Mouse (Mus musculus): Measurements from ENCODE around the gene Dlk1. TPM values are rescaled to one million over a fixed set of nuclear protein-coding genes. Genes with fewer than 3 reads are reported as not detected.
"Not testable (repeated sequence)": the region's sequence is repeated elsewhere in the genome, so short reads cannot be mapped to it uniquely, and the experiment has no call there.

The Dlk1 gene
- total RNA-seq, 2 experiments from 2014 or later: 66.1 to 72.8 TPM

DNA sequence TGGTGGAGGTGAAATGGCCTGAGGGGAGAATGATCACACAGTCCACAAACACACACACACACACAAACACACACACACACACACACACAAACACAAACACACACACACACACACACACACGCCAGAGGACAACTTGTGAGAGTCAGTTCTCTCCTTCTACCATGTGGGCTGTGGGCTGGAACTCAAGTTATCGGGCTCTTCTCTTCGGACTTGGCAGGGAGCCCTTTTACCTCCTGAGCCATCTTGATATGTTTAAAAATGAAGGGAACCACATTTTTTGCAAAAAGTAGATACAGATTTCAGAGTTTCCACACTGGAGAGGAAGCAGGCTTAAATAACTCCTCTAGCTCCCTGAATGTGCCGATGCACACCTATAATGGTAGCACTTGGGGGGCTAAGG is 22.9 kb downstream of the Dlk1 start:
- no peak for DNase-seq

DNA sequence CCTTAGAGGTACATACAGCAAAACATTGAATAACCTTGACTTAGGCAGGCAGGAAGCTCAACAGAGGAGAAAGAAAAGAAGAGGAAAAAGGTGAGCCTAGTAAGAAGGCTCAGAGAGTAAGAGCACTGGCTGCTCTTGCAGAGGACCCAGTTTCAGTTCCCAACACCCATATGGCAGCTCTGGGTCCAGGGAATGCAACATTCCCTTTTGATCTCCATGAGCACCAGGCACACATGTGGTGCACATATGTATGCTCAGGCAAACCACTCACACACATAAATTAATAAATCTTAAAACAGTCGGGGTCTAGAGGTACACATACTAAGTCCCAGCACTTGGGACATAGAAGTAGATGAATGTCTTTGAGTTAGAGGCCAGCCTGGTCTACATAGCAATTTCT is 33.9 kb downstream of the Dlk1 start:
- not testable (repeated sequence) for DNase-seq

DNA sequence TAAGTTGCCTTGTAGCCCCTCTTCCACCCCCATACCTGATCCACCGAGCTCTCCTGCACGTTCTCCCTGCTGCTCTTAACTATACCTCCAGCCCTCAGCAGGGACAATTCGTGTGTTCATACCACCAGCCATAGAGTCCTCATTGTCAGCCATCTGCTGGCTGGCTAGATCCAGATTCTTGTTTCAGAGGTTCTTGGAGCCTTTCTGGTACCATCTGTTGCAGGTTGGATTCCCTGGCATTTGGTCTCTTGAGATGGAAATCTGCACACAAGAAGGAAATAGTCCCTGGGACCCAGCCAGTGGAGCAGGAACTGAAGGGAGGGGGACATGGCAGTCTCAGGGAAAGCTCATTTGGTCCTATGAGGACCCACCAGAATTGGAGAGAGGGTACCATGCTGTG is 39.1 kb downstream of the Dlk1 start:
- DNase-seq: no peak

DNA sequence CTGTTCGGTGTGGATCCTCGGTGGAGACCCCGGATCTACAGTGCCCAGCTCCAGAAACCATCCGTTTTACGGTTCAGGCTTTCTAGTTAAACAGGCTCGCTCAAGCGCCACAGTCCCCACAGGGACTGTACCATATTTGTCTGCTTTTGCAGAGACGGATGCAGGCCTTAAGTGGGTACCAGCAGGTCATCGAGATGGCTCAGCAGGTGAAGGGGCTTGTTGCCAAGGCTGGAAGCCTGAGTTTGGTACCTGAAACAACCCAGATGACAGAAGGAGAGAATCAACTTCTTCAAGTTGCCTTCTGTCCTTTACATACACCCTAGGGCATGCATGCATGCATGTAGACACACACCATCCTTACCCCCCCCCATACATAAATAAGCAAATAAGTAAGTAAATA is 40.8 kb downstream of the Dlk1 start:
- DNase-seq: no peak

DNA sequence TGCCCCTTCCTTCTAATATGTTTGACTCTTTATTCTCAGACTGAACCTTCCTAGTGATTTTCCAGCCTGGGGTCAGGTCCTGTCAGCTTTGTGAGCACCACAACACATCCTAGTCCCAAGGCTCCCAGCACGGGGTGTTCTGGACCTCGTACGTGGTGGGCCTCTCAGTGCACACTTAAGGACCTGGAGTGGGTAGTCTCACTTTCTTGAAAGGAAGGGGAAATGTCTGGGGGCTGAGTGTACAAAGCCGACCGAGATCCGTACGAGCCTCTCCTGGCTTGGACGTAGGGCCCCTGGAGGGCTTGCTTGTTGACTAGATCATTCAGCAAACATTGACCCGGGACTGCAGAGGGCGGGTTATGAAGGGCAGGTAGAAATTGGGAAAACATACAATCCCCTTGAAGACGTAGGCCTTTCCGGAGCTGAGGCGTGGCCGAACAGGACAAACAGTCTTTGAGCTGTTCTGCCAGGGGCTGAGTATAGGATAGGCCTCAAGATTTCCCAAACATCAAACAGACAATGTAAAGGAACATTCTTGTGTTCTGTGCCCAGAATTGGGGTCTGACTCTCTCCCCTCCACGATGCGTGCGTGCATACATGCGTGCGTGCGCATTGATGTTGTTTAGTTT is 42.5 kb downstream of the Dlk1 start:
- DNase-seq: no peak

DNA sequence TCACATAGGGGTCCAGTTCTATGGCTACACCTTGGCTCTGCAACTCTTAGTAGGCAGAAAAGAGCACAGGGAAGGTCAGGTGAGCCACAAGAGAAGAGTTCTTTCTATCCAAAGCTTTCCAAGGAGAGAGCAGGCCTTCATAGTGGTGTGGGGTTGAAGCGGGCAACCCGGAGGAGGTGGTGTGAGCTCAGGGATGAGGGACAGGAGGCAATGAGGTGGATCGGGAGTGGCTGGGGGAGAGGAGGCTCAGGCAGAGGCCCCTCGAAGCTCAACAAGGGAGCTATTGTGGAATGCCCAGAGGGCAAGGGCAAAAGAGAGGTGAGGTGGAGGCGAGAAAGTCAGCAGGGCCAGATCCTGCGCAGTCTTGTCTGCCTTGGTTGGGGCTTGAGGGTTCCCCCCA is 43.8 kb downstream of the Dlk1 start:
- DNase-seq: no peak

DNA sequence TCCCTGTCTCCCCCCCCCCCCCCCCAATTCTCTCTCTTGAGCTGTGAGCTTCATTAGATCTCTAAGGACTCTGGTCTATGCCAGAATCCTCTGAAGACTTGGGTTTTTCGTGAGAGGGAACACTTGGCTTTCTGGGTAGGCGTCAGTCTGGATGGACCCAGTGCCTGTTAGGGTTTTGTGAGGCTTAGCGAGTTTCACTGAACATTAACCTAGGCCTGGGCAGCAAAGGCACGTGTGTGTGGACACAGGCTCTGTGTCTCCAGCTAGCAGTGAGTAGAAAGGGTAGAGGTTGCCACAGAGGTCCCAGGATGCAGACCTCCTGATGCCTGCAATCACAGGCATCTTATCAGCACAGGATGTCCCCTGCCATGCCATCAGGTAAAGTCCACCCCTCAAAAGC is 48.4 kb downstream of the Dlk1 start:
- no peak for DNase-seq

DNA sequence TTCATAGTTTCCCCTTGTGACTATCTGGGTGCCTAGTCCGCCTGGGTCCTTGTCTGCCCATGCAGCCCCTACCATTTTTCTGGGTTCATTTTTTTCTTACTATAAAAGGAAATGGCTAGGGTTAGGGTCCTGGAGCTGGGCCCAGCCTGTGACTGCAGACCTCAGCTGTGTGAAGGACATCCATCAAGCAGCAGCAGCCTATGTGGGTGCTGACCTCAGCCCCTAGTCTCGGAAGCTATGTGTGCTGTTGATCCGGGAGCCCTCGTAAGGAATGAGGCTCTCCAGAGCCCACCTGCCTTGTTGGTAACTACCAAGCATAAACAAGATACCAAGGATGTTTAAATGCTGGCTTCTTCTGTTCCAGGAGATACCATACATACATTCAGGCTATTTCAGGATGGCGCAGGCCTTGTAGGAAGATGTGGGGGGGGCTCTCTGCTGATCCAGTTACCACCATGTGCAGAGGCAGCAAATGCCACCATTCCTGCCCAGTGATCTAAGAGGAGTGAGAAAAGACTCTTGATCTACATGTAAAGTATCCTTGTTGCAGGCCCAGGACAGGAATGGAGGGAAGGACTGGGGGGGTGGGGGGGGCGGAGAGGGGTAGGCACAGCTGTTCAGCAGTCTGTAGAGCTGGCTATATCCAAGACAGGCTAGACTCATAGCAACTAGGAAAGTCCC is 49.9 kb downstream of the Dlk1 start:
- DNase-seq: no peak

DNA sequence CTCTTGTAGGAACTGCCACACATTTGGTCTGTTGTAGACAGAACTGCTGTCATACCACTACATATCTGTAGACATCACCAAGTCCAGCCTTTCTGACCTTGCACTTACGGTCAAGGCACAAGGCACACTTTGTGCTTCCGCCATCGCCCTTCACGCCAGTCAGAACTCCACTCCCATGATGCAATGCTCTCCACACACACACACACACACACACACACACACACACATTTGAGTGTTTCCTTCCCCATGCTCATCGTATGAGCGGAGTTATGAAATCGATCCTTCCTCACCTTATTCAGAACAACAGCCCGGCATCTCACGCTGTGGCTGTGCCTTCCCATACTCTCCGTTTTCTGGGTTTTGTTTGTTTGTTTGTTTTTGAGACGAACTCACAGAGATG is 55.1 kb downstream of the Dlk1 start:
- no peak for DNase-seq

DNA sequence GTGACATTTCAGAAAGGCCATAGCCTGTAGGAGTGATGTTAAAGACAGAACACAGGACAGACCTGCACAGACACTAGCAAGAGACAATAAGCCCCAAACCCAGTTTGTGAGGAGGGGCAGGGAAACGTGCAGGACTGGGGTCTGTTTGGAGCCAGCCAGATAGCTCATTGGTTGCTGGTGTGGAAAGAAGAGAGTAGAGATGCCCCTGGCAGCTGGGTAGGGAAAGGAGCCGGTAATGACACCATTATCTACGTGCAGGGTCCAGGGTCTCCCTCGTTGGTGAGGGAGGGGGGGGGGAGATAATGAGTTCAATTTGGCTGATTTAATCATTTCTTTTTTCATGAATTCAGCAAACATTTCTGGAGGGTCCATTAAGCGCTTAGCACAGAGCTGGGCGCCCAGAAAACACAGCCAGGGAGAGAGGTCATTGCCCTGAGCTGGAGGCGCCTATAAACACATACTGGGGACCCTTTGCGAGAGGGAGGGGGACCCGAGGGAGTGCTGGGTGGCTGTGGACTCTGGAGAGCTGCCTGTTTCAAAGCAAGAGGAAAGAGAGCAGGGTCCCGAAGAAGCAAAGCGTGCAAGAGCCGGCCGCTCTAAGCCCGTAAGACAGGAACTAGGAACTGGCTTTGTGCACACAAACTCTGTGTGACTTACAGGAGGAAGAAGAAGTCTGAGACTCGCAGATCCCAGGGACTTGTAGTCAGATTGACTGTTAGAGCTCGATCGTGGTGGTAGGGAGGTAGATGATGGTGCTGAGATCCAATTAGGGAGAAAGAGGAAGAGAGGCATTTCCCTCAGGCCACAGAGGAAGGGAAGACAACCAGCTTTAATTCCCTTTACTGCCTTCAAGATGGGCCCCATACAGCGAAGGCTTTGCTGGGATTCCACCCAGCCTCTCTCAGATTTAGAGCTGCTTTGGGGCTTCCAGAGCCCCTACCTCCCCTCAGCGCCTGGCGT is 56.2 kb downstream of the Dlk1 start:
- no peak for DNase-seq

DNA sequence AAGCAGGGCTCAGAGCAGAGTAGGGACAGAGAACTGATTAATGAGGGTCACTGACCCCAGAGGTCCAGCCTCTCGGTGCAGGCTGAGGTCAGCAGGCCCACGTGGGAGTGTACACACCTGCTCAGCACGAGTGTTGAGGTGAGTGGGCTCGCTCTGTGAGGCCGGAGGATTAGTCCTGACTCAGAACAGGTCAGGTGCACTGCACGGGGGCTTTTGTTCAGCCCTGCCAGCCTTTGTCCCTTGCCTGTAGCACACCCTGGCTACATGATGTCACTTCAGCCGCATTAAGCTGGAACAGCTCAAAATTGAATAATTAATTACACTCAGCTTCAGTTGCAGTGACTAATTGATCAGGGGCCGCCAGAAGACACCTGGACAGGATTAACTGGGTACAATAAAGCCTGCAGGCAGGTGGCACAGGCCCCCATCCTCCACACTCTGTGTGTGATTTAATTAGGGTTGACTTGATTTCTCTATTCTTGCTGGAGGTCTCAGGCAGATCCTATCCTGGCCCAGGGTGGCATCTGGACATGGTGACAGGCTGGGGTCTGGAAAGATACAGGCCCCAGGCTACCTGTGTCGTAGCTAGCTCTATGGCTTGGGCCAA is 57.0 kb downstream of the Dlk1 start:
- no peak for DNase-seq

DNA sequence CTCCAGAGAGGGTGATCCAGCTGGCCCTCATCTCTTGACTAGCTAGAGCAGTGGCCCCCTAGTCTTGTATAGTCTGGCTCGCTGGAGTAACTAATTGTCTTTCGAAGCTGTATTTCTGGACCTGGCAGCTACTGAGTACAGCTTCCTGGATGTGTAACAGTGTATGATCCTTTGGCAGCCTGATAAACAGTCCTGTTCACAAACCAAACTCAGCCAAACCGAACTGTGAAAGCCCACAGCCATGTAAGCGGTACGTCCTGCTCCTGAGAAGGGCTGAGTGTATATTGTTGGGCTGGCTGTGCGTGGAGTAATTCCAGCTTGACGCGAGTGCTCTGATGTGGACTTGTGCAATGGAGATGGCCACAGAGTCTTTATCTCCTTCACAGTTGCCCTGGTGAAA is 57.6 kb downstream of the Dlk1 start:
- no peak for DNase-seq

DNA sequence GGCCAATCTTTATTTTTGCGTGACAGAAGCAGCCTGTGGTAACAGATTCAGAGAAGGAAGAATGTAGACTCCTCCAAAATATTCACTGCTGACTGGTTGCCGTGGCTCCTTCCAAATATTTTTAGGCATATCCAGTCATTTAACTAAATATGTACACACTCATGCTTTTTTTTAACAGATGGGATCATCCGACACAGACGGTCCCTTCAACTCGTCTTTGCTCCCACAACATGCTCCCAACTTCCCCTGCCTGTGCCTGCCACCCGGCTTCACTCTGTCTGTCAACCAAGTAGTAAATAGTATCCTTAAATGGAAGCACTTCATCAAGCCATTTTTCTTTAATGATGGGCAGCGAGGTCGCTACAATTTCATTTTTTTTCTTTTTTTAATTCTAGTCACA is 58.8 kb downstream of the Dlk1 start:
- no peak for DNase-seq

DNA sequence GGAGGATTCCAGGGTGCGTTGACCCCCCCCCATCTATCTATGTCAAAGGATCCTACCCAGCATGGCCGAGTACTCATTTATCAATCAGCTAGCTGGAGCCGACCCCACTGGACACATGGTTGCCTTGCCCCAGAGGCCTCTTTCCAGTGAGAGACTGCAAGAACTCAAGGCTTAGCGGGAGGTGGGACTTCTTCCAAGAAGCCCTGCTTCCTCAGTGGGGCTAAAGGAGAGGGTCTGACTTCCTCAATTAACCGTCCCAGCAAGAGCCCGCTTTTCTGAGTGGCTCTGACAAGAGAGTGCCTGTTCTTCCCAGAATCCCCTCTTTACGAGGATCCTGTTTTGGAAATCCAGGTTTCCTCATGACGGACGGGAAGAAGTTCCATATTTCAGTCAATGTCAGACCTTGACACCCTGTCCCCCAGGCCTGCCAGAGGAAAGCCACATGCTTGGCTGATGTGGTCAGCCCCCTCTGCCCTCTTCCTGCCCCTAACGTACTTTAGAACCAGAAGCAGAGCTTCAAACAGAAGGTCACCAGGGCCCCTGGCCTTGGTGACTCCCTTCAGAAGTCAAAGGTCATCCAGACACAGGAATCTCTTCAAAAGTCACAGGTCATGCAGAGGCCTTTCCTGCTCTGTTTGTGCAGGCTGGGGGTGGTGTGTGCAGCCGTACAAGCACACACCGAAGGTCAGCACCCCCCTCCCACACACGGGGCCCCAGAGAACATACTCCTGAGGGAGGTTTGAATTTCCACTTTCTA is 59.7 kb downstream of the Dlk1 start:
- DNase-seq: no peak

Other genes with a start within 250 kb of the Dlk1 start
- 1 to 10 TPM; 1.3 to 2.1 TPM for gene Rtl1, start 147.5 kb downstream of the Dlk1 start, total RNA-seq (2021)